Mouse (Mus musculus) cerebellum, postnatal 10 days (tissue): Measurements from ENCODE around the gene Ctps.
"Not testable (repeated sequence)": the region's sequence is repeated elsewhere in the genome, so short reads cannot be mapped to it uniquely, and the experiment has no call there.

Source experiments
- DNase-seq, 2 experiments: peaks; one replicate each; pipeline ENCODE4 v3.0.0; 2021; ENCODE audit warnings: mixed read lengths in 2 of 2

Ctps gene

DNA sequence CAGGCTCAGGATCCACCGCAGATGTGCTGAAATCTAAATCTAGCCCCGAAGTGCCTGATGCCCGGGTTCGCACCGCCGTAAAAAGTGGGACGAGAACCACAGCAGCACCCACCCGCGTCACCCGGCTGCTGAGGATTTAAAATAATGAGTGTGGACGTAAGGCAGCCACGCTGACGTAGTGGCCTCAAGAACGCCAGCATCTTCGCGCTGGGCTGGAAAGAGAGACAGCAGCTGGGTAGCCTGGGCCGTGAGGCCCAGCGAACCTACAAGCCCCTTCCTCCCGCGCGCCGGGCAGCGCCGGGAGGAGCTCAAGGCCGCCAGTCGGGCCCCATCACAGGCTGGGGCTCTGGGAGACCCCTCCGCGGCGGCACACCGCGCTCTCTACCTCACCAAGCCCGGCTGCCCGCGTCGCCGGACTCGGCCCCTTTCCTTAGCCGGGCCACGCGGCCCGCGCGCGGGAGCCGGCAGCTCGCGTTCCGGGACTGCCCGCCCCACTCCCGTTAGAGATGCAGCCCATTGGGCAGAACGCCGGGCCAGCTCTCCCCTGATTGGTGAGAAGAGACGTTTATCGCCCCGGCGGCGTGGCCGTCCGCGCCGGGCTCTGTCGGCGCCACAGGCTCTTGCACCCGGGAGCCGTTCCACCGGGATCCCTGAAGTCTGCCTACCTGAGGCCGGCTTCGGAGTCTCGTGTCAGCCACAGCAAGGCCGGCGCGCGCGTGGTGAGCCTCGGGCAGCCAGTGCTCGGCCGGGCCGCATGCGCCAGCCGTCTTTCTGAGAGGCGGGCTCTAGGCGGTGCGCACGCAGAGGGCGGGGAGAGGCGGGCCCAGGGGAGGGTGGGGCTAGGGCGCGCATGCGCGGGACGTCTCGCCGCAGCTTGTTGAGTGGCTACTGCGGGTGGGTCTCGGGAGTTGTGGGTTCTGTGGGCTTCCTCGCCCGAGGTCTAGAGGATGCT lies at the start of gene Ctps:
Ctps (minus strand) TSS at position 791 of the 952 bp plus-strand sequence.
- DNase-seq: peak; percentile 98 to 99

- peak; percentile 53 for DNase-seq
Observed at GRCm38 (mm10) chr4:120616199-120617025, 46.3 kb upstream of the Ctps start.

DNA sequence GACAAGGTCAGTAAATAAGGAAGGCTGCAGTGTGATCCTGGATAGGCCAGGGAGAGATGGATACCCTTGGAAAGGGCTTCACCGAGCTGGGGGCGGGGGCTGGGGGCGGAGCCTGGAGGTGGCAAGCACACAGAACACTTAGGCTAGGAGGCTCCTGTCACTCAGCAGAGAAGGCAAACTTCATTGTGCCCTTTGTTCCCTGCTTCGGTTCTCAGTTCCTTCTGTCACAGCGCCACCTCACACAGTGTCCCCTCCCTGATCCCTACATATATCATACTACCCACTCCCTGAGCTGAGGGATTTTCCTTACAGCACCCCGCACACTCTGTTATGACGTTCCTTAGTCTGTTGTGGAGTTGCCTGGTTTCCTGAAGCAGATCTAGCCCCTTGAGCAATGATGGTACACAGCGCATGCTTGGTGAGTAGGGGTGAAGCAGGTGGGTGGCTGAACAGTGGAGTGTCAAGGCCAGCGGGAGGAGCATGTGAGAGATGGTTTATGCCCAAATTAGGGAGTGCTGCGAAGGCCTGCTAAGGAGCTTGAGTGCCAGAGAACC lies 45.5 kb upstream of the Ctps start:
- peak; percentile 75 for DNase-seq

DNA sequence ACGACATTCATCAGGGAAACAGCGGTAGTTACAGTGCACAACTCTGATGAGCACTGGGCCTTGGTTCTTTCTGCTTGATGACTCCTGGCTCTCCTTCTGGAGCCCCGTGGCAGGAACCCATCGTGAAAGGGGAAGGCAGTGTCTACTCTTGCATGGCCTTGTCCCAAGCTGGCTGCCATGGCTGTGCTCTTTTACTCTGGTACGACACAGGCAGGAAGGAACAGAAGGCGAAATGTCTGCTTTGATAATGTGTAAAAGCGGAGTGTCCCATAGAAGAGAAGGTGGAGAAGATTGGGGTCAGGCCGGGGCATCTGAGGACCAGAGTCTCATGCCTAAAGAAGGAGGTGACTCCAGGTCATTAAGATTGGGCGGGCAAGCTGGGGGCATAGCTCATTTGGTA lies 44.6 kb upstream of the Ctps start:
- peak; percentile 26 to 29 for DNase-seq

GRCm38 (mm10) chr4:120613691-120614329 lies 43.7 kb upstream of the Ctps start:
- DNase-seq: peak; percentile 81 to 83

DNA sequence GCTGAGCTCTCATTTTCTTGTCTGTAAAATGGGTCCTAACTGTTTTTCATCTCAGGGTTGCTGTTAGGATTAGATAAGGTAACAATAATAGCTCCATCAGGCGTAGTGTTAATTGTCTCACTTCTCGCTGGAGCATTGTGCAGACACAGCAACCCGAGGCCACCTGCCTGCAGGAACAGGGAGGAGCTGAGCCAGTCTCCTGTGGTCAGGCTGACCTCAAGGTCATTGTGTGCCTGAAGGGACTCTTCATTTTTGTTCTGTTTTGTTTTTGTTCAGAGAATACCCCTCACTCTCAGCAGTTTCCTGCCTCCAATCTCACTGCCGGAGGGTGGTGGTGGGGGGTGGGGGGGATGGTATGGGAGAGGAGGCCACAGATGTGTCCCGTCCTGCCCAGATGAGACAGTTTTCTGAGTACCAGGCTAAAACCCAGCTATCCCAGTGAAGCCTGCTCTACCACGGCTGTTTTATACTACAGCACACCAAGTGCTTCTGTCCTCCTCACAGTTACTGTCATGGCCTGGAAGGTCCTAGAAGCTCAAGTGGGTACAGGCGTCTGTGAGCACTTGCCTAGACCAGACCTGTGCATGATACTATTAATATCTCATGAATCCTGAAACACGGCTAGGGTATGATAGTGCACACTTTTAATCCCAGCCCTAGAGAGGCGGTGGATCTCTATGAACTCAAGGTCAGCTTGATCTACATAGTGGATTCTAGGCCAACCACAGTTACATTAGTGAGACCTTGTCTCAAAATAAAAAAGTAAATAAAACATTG lies 42.4 kb upstream of the Ctps start:
- DNase-seq: peak; percentile 37 to 39

- DNase-seq: no peak
Observed at GRCm38 (mm10) chr4:120611005-120611404, 40.9 kb upstream of the Ctps start.

DNA sequence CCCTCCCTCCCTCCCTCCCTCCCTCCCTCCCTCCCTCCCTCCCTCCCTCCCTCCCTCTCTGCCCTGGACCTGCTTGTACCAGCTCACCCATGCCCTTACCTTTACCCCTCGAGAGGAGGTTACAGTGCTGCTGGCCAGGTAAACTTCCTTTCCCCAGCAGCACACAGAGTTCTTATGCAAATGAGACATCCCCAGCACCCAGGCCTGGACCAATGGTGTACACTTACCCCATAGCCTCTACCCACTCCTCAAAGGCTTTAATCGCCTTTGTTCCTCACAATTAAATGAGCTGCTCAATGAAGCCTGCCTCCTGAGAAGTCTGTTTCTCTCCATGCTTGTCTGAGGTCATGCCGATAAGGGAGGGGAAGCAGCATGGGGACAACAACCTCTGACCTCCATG lies 36.9 kb upstream of the Ctps start:
- no peak for DNase-seq

GRCm38 (mm10) chr4:120602669-120603068 lies 32.6 kb upstream of the Ctps start:
- no peak for DNase-seq

DNA sequence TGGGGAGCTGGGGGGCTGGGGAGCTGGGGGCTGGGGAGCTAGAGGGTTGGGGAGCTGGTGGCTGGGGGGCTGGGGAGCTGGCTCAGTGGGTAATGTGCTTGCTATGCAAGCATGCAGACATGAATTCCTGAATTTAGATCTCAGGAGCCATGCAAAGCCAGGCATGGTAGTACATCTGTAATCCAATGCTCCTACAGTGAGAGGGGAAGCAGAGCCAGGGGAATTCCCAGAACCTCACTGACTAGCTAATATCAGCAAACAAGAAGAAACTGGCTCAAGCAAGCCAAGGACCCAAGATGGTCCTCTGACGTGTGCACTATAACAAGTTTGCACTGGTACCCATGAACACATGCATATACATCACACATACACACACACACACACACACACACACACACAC lies 31.7 kb upstream of the Ctps start:
- DNase-seq: no peak

GRCm38 (mm10) chr4:120598922-120599321 lies 28.8 kb upstream of the Ctps start:
- DNase-seq: no peak

GRCm38 (mm10) chr4:120596210-120596609 lies 26.1 kb upstream of the Ctps start:
- not testable (repeated sequence) for DNase-seq

DNA sequence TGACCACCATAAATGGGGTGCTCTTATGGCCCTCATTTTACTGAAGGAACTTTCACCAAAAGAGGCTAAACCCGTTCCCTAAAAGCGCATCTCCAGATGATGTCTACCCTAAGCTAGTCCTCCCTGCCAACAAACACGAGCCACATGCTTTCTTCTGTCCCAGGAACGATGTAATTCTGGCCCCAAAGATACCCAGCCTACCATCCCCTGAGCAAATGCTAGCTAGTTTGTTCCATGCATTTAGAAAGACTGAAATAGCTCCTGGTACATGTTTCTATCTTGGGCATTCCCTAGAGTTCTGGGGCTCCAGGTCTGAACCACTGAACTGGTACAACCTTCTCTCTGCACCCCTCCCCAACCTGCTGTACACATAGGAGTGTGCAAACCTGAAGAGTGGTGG lies 20.9 kb upstream of the Ctps start:
- no peak for DNase-seq

- peak; percentile 77 to 82 for DNase-seq
Observed at GRCm38 (mm10) chr4:120589815-120590422, 19.8 kb upstream of the Ctps start.

- DNase-seq: no peak
Observed at GRCm38 (mm10) chr4:120589070-120589469, 19.0 kb upstream of the Ctps start.

GRCm38 (mm10) chr4:120588445-120588844 lies 18.4 kb upstream of the Ctps start, which contains the start of gene Gm8439:
Gm8439 (plus strand) TSS chr4:120588745.
- DNase-seq: no peak

DNA sequence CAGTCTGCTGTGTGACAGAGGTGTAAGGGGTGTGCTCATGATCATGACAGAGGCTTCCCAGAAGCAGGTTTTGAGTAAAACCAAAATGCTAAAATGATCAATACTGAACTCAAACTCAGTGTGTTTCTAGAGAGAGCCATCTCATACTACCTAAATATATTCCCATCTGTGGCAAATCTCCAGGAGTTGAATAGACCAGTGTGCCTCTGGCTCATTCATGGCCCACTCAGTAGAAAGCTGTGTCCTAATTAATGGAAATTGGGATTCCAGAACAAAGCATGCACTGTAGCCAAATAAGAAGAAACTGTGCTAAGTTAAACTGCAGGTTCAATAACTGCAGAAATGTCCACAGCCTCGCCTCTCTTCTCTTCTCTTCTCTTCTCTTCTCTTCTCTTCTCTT lies 16.9 kb upstream of the Ctps start:
- DNase-seq: no peak

DNA sequence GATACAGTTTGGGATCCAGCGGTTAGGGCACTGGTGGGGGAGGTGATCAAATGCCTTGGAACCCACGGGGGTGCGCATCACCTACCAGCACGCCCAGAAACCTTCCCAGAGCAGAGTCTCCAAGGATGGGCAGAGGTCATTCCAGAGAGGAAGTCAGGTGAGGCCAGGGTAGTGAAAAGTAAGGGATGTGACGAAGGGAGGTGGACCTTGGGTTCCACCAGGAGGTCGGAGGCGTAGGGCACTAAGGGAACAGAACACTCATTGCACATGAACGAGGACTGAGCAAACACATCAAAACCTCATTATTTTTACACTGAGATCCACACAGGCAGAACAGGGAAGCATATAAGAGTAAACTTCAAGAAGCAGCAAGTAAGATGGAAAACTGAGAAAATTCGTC lies 11.6 kb upstream of the Ctps start:
- DNase-seq: no peak

DNA sequence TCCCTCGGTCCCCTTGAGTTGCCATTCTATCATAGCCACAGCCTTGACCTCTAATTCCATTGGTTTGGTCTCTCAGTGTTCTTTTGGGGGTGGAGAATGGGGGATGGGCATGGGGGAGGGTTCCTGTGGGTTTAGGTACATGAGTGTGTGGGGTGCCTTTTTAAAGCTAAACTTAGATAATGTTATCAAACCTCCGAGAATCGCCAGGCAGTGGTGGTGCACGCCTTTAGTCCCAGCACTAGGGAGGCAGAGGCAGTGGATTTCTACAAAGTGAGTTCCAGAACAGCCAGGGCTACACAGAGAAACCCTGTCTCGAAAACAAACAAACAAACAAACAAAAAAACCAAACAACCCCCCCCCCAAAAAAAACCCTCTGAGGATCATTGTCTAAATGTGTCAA lies 10.8 kb upstream of the Ctps start:
- DNase-seq: no peak

GRCm38 (mm10) chr4:120571691-120572090 lies 1.6 kb upstream of the Ctps start:
- DNase-seq: no peak

DNA sequence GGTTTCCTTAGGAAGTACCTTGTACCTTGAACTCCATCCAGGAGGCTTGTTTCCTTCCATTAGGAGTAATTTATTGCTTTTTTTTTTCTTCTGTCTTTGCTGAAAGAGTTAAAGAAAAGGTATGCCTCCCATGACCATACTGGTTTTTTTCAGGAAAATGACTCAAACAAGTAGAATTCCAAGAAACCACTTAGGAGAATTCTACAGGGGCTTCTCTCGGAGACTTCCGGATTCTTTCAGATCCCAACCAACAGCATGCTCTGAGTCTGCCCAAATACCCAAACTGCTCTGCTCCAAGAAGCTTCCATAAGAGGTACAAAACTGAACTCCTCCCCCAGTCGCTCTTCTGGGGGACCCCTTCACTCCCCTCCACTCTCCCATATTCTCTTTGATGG lies 991 bp upstream of the Ctps start:
- DNase-seq: no peak
